Mouse (Mus musculus) heart, postnatal 0 days (tissue): ENCODE results near the gene Rasgef1b. TPM values are rescaled to one million over a fixed set of nuclear protein-coding genes. Genes with fewer than 3 reads are reported as not detected.

Experiments
- ATAC-seq: fragments of 200-750 bp; cut with Nextera tagmentation; 2 replicates; pipeline ENCODE4 v1.8.0; 2017; ENCODE audit warnings: low read depth, moderate number of reproducible peaks, moderate library complexity; ENCODE audit not compliant: insufficient read depth
- DNase-seq: peaks from one replicate; pipeline ENCODE4 v3.0.0-alpha.2; 2016; ENCODE audit warnings: low spot score
- H3K27ac ChIP-seq: fragments of 300-500 bp; sonication (generic); 2 replicates; pipeline ENCODE4 v1.5.1; 2014; ENCODE audit warnings: low read depth, mild to moderate bottlenecking
- H3K27me3 ChIP-seq: fragments of 300-500 bp; sonication (generic); 2 replicates; pipeline ENCODE4 v1.6.1; 2014; ENCODE audit warnings: low read length, mixed read lengths; ENCODE audit not compliant: control insufficient read depth, insufficient read depth
- H3K36me3 ChIP-seq: fragments of 300-500 bp; sonication (generic); replicated peaks from 2 replicates; pipeline ENCODE4 v1.6.1; 2014; ENCODE audit warnings: low read length, mixed read lengths; ENCODE audit not compliant: control insufficient read depth, insufficient read depth
- H3K4me1 ChIP-seq: fragments of 300-500 bp; sonication (generic); 2 replicates; pipeline ENCODE4 v1.6.1; 2014; ENCODE audit warnings: antibody characterized with exemption; ENCODE audit not compliant: control insufficient read depth, insufficient read depth
- H3K4me2 ChIP-seq: fragments of 300-500 bp; sonication (generic); 2 replicates; pipeline ENCODE4 v1.6.1; 2014; ENCODE audit warnings: low read depth, mild to moderate bottlenecking, low read length, moderate library complexity
- H3K4me3 ChIP-seq: fragments of 300-500 bp; sonication (generic); 2 replicates; pipeline ENCODE4 v1.5.1; 2014; ENCODE audit warnings: low read depth, low read length
- H3K9ac ChIP-seq: fragments of 300-500 bp; sonication (generic); replicated peaks from 2 replicates; pipeline ENCODE4 v1.6.1; 2014; ENCODE audit warnings: low read depth, low read length, mixed read lengths
- H3K9me3 ChIP-seq: fragments of 300-500 bp; sonication (generic); replicated peaks from 2 replicates; pipeline ENCODE4 v1.6.1; 2016; ENCODE audit warnings: low read length; ENCODE audit not compliant: control insufficient read depth
- CTCF ChIP-seq: IDR thresholded peaks from 2 replicates; pipeline ENCODE4 v1.5.1; 2016; ENCODE audit warnings: antibody characterized with exemption, control low read depth, low read depth
- EP300 ChIP-seq: IDR thresholded peaks from 2 replicates; pipeline ENCODE4 v1.6.1; 2016; ENCODE audit warnings: antibody characterized with exemption, low read depth
- WGBS: fragments of 180-500 bp; shearing (Covaris S2); extraction: QIAGEN DNeasy Blood & Tissue Kit; methylation state at CpG from one replicate; pipeline ENCODE4 v1.1.7; 2014; 5-methylcytosine and 5-hydroxymethylcytosine counted together
- polyA plus RNA-seq: library from polyadenylated mRNA; unstranded; fragments of >200 nt; fragmentation: Nextera tagmentation; extraction: Ambion mirVana; gene quantifications from 2 replicates; pipeline ENCODE4 v1.2.1, GENCODE M21; 2015
- total RNA-seq: library from RNA; depleted of rRNA; stranded (reverse); fragments of >200 nt; gene quantifications from 2 replicates; pipeline ENCODE4 v1.2.3, GENCODE M21; 2014; ENCODE audit warnings: low replicate concordance

Rasgef1b gene
- total and polyA plus RNA-seq, 2 experiments from 2014 or later = 19.0 to 29.8 TPM

GRCm38 (mm10) chr5:99288262-99288661, 440.6 kb downstream of the Rasgef1b start:
- no peak for ATAC-seq

DNA sequence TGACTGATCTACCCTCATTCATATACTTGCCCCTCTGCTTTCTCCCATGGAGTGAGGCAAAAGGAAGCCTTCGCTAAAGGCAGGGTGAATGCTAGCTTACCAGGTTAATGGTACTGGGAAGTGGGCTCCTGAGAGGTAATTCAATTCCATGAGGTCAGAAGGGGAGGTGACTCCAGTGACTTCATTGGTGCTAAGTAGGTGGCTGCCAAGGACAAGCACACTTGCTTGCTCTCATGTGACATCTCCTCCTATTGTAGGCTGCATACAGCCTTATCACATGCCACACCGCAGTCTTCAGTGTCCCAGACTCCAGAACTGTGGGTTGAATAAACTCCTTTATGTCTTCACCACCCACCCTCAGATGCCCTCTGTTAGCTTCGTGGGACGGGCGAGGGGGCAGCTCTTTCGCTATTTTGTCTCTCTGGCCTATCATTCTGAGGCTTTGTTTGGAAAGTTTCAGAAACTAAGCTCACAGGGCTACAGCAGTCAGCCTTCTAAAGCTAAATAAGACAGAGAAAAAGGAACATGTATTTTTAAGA, 441.1 kb downstream of the Rasgef1b start:
- Histone ChIP-seq H3K9me3 (no peaks in the 10 kb centered on the region), H3K36me3 (no peaks in the 10 kb centered on the region), H3K4me2 (no peak overlapping the region), H3K9ac (no peak overlapping the region), H3K4me3 (no peak overlapping the region), H3K4me1 (peaks cover 8% of the 10 kb centered on the region; the same call in 1 of the 2 replicates), H3K27ac (no peak overlapping the region), H3K27me3 (no peaks in the 10 kb centered on the region)
- 72% methylated on average over 6 of the region's 6 CpGs for WGBS
- no peak for DNase-seq
- no peak for TF ChIP-seq CTCF
- no peak for TF ChIP-seq EP300
- no peak for ATAC-seq

More at GRCm38 (mm10) chr5:99288262-99288661, 440.6 kb downstream of the Rasgef1b start:
- DNase-seq = no peak
- H3K4me3 ChIP-seq = no peak overlapping the region
- H3K4me1 ChIP-seq = peaks cover 9% of the 10 kb centered on the region; the same call in 1 of the 2 replicates
- H3K36me3 ChIP-seq = no peaks in the 10 kb centered on the region
- TF ChIP-seq CTCF = no peak
- TF ChIP-seq EP300 = no peak
- no peak overlapping the region for H3K4me2 ChIP-seq
- no peaks in the 10 kb centered on the region for H3K9me3 ChIP-seq
- H3K27me3 ChIP-seq = no peaks in the 10 kb centered on the region
- H3K9ac ChIP-seq = no peak overlapping the region
- no peak overlapping the region for H3K27ac ChIP-seq
- whole genome bisulfite sequencing = 91% methylated on average over 4 of the region's 4 CpGs

DNA sequence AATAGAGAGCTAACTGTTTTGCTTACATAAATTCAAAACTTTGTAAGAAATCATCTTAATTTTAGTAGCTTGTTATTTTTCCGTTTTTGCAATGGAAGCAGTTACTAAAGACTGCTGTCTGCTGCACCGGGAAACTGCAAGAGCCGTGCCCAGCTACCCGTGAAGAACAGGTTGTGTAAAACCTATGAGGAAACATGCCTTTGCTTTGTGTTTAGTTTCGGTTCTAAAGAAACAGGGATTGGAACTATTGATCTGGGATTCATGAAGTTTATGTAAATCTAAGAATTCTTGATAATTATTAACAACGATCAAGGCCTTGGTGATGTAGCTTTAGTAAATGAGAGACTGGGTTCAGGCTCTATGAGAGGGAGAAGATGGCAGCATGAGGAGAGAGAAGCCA, 442.3 kb downstream of the Rasgef1b start:
- Histone ChIP-seq H3K4me2 (no peak overlapping the region), H3K4me3 (no peak overlapping the region), H3K27ac (no peak overlapping the region), H3K9ac (no peak overlapping the region), H3K9me3 (no peaks in the 10 kb centered on the region), H3K36me3 (no peaks in the 10 kb centered on the region), H3K4me1 (0 out of 2 replicates have a peak, but pooled peaks cover 3% of the 10 kb centered on the region), H3K27me3 (no peaks in the 10 kb centered on the region)
- 86% methylated on average over 6 of the region's 6 CpGs for WGBS
- TF ChIP-seq CTCF (no peak), EP300 (no peak)
- DNase-seq (no peak), ATAC-seq (no peak)

GRCm38 (mm10) chr5:99286024-99286423, 442.8 kb downstream of the Rasgef1b start:
- no peak overlapping the region for H3K4me3 ChIP-seq
- H3K27ac ChIP-seq = no peak overlapping the region
- DNase-seq = no peak
- TF ChIP-seq EP300 (no peak), CTCF (no peak)
- no peaks in the 10 kb centered on the region for H3K36me3 ChIP-seq
- 87% methylated on average over 6 of the region's 6 CpGs for WGBS
- no peak overlapping the region for H3K4me2 ChIP-seq
- no peak overlapping the region for H3K9ac ChIP-seq
- no peaks in the 10 kb centered on the region for H3K4me1 ChIP-seq
- no peak for ATAC-seq
- no peaks in the 10 kb centered on the region for H3K9me3 ChIP-seq
- no peaks in the 10 kb centered on the region for H3K27me3 ChIP-seq

DNA sequence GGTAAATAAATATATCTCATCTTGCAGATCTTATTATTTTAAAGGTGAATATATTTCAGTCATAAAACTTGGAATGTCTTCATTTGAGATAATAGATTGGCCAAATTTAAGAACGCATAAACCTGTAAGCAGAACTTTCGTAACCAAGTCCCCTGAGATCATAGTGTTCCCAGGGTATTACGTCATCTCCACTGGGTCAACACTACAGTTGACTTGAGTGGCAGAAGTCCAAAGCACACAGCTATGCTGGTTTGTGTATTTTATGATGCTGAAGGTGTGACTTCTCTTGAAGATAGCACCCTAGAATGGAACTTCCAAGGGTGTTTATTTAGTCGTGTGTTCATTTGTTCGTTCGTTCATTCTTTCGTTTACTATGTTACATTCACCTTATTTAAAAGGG, 444.5 kb downstream of the Rasgef1b start:
- H3K4me3 ChIP-seq = no peak overlapping the region
- no peak overlapping the region for H3K27ac ChIP-seq
- H3K4me2 ChIP-seq = no peak overlapping the region
- no peaks in the 10 kb centered on the region for H3K36me3 ChIP-seq
- no peak for DNase-seq
- no peaks in the 10 kb centered on the region for H3K27me3 ChIP-seq
- TF ChIP-seq EP300 (no peak), CTCF (no peak)
- H3K4me1 ChIP-seq = no peaks in the 10 kb centered on the region
- no peak overlapping the region for H3K9ac ChIP-seq
- no peaks in the 10 kb centered on the region for H3K9me3 ChIP-seq
- WGBS = 81% methylated on average over 7 of the region's 7 CpGs
- ATAC-seq = no peak

- no peak overlapping the region for H3K9ac ChIP-seq
- ATAC-seq (no peak), DNase-seq (no peak)
- no peaks in the 10 kb centered on the region for H3K27me3 ChIP-seq
- H3K36me3 ChIP-seq = no peaks in the 10 kb centered on the region
- H3K27ac ChIP-seq = no peak overlapping the region
- H3K9me3 ChIP-seq = no peaks in the 10 kb centered on the region
- TF ChIP-seq CTCF = no peak
- no peak for TF ChIP-seq EP300
- WGBS = 77% methylated on average over 3 of the region's 3 CpGs
- H3K4me3 ChIP-seq = no peak overlapping the region
- no peak overlapping the region for H3K4me2 ChIP-seq
- H3K4me1 ChIP-seq = no peaks in the 10 kb centered on the region
These were observed 445.2 kb downstream of the Rasgef1b start for GRCm38 (mm10) chr5:99283636-99284035.
